Mouse (Mus musculus) liver, postnatal 0 days (tissue): ENCODE measurements around the gene Gm13289. TPM values are rescaled to one million over a fixed set of nuclear protein-coding genes. Genes with fewer than 3 reads are reported as not detected.
"Not testable (repeated sequence)": the region's sequence is repeated elsewhere in the genome, so short reads cannot be mapped to it uniquely, and the experiment has no call there.

Experiments used
- ATAC-seq: fragments of 200-750 bp; cut with Nextera tagmentation; 2 replicates; pipeline ENCODE4 v1.8.0; 2017; ENCODE audit warnings: mild to moderate bottlenecking, moderate library complexity
- DNase-seq: peaks from one replicate; pipeline ENCODE4 v3.0.0-alpha.2; 2016
- H3K27ac ChIP-seq: fragments of 300-500 bp; sonication (generic); 2 replicates; pipeline ENCODE4 v1.5.1; 2014; ENCODE audit warnings: antibody characterized with exemption, moderate library complexity, mild to moderate bottlenecking, low read depth
- H3K27me3 ChIP-seq: fragments of 300-500 bp; sonication (generic); 2 replicates; pipeline ENCODE4 v1.6.1; 2014; ENCODE audit warnings: low read length, control low read depth, mixed read lengths; ENCODE audit not compliant: insufficient read depth
- H3K36me3 ChIP-seq: fragments of 300-500 bp; sonication (generic); replicated peaks from 2 replicates; pipeline ENCODE4 v1.6.1; 2014; ENCODE audit warnings: mild to moderate bottlenecking, control low read depth, low read length, moderate library complexity, mixed read lengths; ENCODE audit not compliant: insufficient read depth
- H3K4me1 ChIP-seq: fragments of 300-500 bp; sonication (generic); 2 replicates; pipeline ENCODE4 v1.6.1; 2014; ENCODE audit warnings: antibody characterized with exemption, mild to moderate bottlenecking, control low read depth; ENCODE audit not compliant: insufficient read depth
- H3K4me2 ChIP-seq: fragments of 300-500 bp; sonication (generic); 2 replicates; pipeline ENCODE4 v1.6.1; 2014; ENCODE audit warnings: low read depth, mild to moderate bottlenecking, low read length, moderate library complexity, mixed read lengths
- H3K4me3 ChIP-seq: fragments of 300-500 bp; sonication (generic); 2 replicates; pipeline ENCODE4 v1.5.1; 2014; ENCODE audit warnings: low read depth, low read length
- H3K9ac ChIP-seq: fragments of 300-500 bp; sonication (generic); replicated peaks from 2 replicates; pipeline ENCODE4 v1.6.1; 2014; ENCODE audit warnings: mild to moderate bottlenecking, moderate library complexity
- H3K9me3 ChIP-seq: fragments of 300-500 bp; sonication (generic); 2 replicates; pipeline ENCODE4 v1.6.1; 2016; ENCODE audit warnings: mild to moderate bottlenecking, control low read depth, low read length, mixed read lengths
- CTCF ChIP-seq: sonication (generic); IDR thresholded peaks from 2 replicates; pipeline ENCODE4 v1.5.1; 2016; ENCODE audit warnings: antibody characterized with exemption, low read depth
- WGBS: fragments of 180-500 bp; shearing (Covaris S2); extraction: QIAGEN DNeasy Blood & Tissue Kit; methylation state at CpG from one replicate; pipeline ENCODE4 v1.1.7; 2014; ENCODE audit not compliant: insufficient replicate concordance; 5-methylcytosine and 5-hydroxymethylcytosine counted together
- polyA plus RNA-seq: library from polyadenylated mRNA; unstranded; fragments of >200 nt; fragmentation: Nextera tagmentation; extraction: Ambion mirVana; gene quantifications from 2 replicates; pipeline ENCODE4 v1.2.1, GENCODE M21; 2015

The Gm13289 gene
- polyA plus RNA-seq, 1 experiment from 2014 or later = not detected

- not testable (repeated sequence) for H3K27me3 ChIP-seq, H3K9me3 ChIP-seq, H3K4me1 ChIP-seq, H3K4me2 ChIP-seq, DNase-seq, H3K36me3 ChIP-seq, ATAC-seq, H3K9ac ChIP-seq
- Histone ChIP-seq H3K27ac (peak overlapping the region; percentile 39; the same call in 1 of the 2 replicates), H3K4me3 (0 out of 2 replicates have a peak overlapping the region, but pooled peaks have one; percentile 19)
- WGBS = 0% methylated on average over 3 of the region's 31 CpGs
- TF ChIP-seq CTCF = peak; percentile 26
Observed at GRCm38 (mm10) chr4:88782335-88782734, 5.6 kb downstream of the Gm13289 start.

DNA sequence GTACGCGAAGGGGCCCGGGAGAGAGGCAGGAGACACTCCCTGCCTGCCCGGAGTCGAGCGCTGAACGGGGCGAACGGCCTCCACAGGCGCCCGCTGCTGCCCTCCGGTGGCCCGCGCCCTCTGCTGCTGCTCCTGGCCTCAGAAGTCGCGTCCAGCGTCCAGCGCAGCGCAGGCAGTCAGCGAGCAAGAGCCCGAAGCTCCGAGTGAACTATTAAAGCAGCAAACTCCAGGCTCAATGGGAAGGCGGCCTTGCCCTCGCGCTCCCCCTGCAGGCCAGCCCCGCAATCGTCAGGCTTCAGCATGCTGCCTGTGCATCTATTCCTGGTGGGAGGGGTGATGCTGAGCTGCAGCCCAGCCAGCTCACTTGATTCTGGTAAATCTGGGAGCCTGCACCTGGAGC lies 8.7 kb downstream of the Gm13289 start, which contains the start of gene Gm13276:
TSS of gene Gm13276 (plus strand) at position 301 of the 400 bp plus-strand sequence.
- not testable (repeated sequence) for H3K4me1 ChIP-seq, DNase-seq, H3K9ac ChIP-seq, H3K4me3 ChIP-seq, H3K27ac ChIP-seq, H3K36me3 ChIP-seq, ATAC-seq, H3K27me3 ChIP-seq, H3K9me3 ChIP-seq, H3K4me2 ChIP-seq
- WGBS = no CpG with 5 or more reads among the region's 27 CpGs

DNA sequence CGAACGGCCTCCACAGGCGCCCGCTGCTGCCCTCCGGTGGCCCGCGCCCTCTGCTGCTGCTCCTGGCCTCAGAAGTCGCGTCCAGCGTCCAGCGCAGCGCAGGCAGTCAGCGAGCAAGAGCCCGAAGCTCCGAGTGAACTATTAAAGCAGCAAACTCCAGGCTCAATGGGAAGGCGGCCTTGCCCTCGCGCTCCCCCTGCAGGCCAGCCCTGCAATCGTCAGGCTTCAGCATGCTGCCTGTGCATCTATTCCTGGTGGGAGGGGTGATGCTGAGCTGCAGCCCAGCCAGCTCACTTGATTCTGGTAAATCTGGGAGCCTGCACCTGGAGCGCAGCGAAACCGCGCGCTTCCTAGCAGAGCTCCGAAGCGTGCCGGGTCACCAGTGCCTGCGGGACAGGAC lies 11.7 kb downstream of the Gm13289 start, which contains the start of gene Gm13277:
TSS of gene Gm13277 (plus strand) at position 231 of the 400 bp plus-strand sequence.
- not testable (repeated sequence) for DNase-seq, H3K4me1 ChIP-seq, H3K27me3 ChIP-seq, H3K9me3 ChIP-seq, H3K4me3 ChIP-seq, H3K36me3 ChIP-seq, H3K9ac ChIP-seq, ATAC-seq, H3K27ac ChIP-seq, H3K4me2 ChIP-seq
- TF ChIP-seq CTCF = peak; percentile 61
- WGBS = 0% methylated on average over 1 of the region's 28 CpGs

DNA sequence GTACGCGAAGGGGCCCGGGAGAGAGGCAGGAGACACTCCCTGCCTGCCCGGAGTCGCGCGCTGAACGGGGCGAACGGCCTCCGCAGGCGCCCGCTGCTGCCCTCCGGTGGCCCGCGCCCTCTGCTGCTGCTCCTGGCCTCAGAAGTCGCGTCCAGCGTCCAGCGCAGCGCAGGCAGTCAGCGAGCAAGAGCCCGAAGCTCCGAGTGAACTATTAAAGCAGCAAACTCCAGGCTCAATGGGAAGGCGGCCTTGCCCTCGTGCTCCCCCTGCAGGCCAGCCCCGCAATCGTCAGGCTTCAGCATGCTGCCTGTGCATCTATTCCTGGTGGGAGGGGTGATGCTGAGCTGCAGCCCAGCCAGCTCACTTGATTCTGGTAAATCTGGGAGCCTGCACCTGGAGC lies 14.5 kb downstream of the Gm13289 start, which contains the start of gene Gm13278:
TSS of gene Gm13278 (plus strand) at position 301 of the 400 bp plus-strand sequence.
- no CpG with 5 or more reads among the region's 28 CpGs for WGBS
- DNase-seq, H3K36me3 ChIP-seq, H3K27me3 ChIP-seq, H3K4me3 ChIP-seq, ATAC-seq, H3K9ac ChIP-seq, H3K4me1 ChIP-seq, H3K27ac ChIP-seq, H3K9me3 ChIP-seq, H3K4me2 ChIP-seq: not testable (repeated sequence)

DNA sequence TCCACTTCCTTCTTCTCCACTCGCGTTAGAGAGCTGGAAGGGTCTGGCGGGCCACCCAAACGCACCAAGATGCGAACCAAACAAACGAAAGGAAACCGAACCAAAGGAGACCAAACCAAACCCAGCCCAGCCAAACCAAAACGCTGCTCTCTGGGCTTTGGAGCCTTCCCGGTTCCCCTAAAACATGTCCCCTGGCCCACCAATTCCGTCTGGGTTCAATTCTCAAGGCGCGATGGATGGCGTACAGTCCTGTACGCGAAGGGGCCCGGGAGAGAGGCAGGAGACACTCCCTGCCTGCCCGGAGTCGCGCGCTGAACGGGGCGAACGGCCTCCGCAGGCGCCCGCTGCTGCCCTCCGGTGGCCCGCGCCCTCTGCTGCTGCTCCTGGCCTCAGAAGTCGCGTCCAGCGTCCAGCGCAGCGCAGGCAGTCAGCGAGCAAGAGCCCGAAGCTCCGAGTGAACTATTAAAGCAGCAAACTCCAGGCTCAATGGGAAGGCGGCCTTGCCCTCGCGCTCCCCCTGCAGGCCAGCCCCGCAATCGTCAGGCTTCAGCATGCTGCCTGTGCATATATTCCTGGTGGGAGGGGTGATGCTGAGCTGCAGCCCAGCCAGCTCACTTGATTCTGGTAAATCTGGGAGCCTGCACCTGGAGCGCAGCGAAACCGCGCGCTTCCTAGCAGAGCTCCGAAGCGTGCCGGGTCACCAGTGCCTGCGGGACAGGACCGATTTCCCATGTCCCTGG lies 17.4 kb downstream of the Gm13289 start, which contains the start of gene Gm13275:
TSS of gene Gm13275 (plus strand) at position 552 of the 740 bp plus-strand sequence.
- DNase-seq, H3K27ac ChIP-seq, H3K27me3 ChIP-seq, H3K9ac ChIP-seq, H3K4me1 ChIP-seq, H3K4me3 ChIP-seq, H3K36me3 ChIP-seq, ATAC-seq, H3K4me2 ChIP-seq, H3K9me3 ChIP-seq: not testable (repeated sequence)
- peak; percentile 44 for TF ChIP-seq CTCF
- 0% methylated on average over 2 of the region's 52 CpGs for WGBS

- WGBS = no CpG with 5 or more reads among the region's 28 CpGs
- DNase-seq, ATAC-seq, H3K36me3 ChIP-seq, H3K9me3 ChIP-seq, H3K4me2 ChIP-seq, H3K9ac ChIP-seq, H3K27ac ChIP-seq, H3K4me1 ChIP-seq, H3K27me3 ChIP-seq, H3K4me3 ChIP-seq: not testable (repeated sequence)
Observed at GRCm38 (mm10) chr4:88797097-88797496, 20.4 kb downstream of the Gm13289 start, which contains the start of gene Gm13279. Gene Gm13279, plus strand, starts transcription at chr4:88797397.

- DNase-seq, H3K27ac ChIP-seq, H3K9ac ChIP-seq, H3K36me3 ChIP-seq, H3K4me3 ChIP-seq, H3K9me3 ChIP-seq, H3K27me3 ChIP-seq, H3K4me2 ChIP-seq, ATAC-seq, H3K4me1 ChIP-seq: not testable (repeated sequence)
- 0% methylated on average over 1 of the region's 7 CpGs for WGBS
Observed at GRCm38 (mm10) chr4:88799365-88799764, 22.6 kb downstream of the Gm13289 start, which contains the start of gene Gm13285. Gene Gm13285, plus strand, starts transcription at chr4:88799665.

DNA sequence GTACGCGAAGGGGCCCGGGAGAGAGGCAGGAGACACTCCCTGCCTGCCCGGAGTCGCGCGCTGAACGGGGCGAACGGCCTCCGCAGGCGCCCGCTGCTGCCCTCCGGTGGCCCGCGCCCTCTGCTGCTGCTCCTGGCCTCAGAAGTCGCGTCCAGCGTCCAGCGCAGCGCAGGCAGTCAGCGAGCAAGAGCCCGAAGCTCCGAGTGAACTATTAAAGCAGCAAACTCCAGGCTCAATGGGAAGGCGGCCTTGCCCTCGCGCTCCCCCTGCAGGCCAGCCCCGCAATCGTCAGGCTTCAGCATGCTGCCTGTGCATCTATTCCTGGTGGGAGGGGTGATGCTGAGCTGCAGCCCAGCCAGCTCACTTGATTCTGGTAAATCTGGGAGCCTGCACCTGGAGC lies 26.2 kb downstream of the Gm13289 start, which contains the start of gene Gm13287:
TSS of gene Gm13287 (plus strand) at position 301 of the 400 bp plus-strand sequence.
- not testable (repeated sequence) for ATAC-seq, H3K4me2 ChIP-seq, H3K4me1 ChIP-seq, H3K27ac ChIP-seq, H3K4me3 ChIP-seq, H3K27me3 ChIP-seq, H3K9ac ChIP-seq, DNase-seq, H3K9me3 ChIP-seq, H3K36me3 ChIP-seq
- whole genome bisulfite sequencing = no CpG with 5 or more reads among the region's 29 CpGs

DNA sequence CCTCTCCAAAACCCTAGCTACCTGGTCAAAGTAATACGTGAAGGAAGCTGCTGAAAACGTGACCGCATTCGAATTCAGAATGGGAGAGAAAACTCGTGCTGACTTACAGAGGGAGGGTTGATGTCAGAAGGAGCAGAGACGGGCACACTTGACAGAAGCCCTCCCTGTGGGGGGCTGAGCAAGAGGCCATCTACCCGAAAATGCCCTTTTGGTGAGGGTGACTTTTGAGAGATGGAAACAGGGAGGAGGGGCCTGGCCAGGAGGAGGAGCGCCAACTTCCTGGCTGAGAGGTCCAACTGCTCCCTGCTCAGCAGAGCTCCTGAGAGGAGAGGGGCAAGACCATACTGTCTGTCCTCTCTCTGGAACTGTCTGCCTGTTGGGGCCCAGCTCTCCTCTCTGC lies 28.5 kb downstream of the Gm13289 start, which contains the start of gene Gm13288:
TSS of gene Gm13288 (plus strand) at position 301 of the 400 bp plus-strand sequence.
- not testable (repeated sequence) for H3K27ac ChIP-seq, H3K9ac ChIP-seq, H3K4me1 ChIP-seq, H3K36me3 ChIP-seq, H3K27me3 ChIP-seq, H3K4me2 ChIP-seq, H3K9me3 ChIP-seq, ATAC-seq, DNase-seq, H3K4me3 ChIP-seq
- WGBS = no CpG with 5 or more reads among the region's 8 CpGs
